Mouse (Mus musculus): ENCODE measurements around the gene Ctsh. TPM values are rescaled to one million over a fixed set of nuclear protein-coding genes. Genes with fewer than 3 reads are reported as not detected.
"Not testable (repeated sequence)": the region's sequence is repeated elsewhere in the genome, so short reads cannot be mapped to it uniquely, and the experiment has no call there.

The Ctsh gene
- total RNA-seq, 4 experiments from 2014 or later = 11.7 to 56.6 (median 34.5) TPM

DNA sequence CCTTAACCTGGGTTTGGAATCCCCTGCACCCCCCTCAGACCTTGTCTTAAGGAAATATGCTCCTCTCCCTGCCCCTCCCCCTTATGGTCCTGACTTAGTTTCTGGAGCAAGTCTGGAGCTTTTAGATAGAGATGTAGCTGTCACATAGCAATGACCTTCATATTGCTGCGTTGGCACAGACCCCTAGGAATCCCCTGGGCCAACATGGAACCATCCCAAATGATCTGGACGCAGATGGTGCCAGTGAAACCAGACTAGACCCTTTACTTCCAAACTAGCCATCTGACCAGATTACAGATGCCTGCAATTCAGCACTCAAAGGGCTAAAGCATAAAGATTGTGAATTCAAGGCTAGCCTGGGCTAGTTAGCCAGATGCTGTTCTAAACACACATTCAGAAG is 2.8 kb downstream of the Ctsh start:
- no peak for DNase-seq (ENCODE audit: low spot score in 2 of 2)

DNA sequence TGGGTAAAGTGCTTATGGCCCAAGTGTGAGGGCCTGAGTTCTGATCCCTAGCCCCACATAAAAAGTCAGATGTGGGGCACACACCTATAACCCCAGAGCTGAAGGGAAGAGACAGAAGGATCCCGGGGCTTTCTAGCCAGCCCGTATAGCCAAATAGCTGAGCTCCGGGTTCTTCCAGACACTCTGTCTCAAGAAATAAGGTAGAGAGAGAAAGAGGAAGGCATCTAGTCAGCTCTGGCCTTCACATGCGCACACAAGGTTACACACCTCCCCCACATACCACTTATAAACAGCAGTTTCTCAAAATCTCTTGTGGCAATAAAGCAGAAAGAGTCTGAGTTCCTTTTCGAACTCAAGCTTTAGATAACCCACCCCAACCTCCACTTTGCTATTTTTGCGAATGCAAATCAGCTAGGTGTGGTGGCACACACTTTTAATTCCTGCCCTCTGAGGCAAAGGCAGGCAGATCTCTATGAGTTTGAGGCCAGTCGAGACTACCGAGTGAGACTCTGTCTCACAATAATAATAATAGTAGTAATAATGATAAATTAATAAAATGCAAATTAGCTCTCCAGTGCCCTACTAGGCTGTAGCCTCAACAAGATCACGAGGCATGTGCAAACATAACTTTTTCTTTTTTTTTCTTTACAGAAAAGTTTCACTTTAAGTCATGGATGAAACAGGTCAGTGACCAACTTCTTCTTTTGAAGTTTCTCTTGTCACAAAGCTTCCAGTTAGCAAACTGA is 6.0 kb downstream of the Ctsh start:
- no peak for DNase-seq (ENCODE audit: low spot score in 2 of 2)

DNA sequence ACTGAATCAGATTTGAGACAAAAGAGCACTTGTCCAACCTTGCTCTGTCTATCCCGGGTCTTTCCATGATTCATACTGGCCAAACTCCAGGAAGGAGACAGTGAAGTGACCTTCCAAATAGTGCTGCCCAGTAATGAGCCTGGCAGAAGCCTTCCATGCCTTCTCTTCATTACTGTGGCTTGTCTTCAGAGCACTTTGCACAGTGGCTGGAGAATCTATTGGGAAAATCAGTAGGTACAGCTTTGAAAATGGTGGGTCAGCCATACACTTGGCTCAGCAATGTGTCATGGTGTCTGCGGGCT is 6.6 kb downstream of the Ctsh start:
- no peak for DNase-seq (ENCODE audit: low spot score in 2 of 2)

DNA sequence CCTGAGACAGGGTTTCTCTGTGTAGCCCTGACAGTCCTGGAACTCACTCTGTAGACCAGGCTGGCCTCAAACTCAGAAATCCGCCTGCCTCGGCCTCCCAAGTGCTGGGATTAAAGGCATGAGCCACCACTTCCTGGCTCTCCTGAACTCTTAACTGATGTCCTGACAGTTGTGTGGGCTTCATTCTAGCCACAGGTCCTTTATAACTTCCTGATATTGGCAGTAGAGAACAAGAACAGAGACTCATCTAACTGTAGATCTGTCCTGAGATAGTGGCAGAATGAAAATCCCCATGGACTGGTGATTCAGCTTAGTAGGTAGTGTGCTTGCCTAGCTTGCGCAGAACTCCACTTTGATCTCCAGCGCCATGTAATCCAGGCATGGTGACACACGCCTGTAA is 7.0 kb downstream of the Ctsh start:
- not testable (repeated sequence) for DNase-seq (ENCODE audit: low spot score in 2 of 2)

DNA sequence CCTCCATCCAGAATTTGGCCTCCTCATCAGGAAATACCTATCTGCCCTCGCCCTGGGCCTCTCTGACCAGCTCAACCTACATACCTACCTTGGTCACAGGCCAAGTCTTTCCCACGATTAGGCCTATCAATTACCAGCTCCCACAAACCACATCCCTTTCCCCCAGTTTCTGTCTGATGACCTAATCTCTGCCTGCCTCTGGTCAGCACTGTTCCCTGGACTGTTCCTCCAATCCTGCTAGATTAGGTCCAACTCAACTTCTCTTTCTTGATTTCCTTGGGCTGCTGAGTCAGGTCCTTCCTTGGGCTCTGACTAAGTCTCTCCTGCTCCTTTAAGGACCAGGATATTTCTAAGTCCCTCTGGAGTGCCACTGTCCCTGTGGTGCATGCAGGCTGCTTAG is 13.4 kb downstream of the Ctsh start:
- DNase-seq (ENCODE audit: low spot score in 2 of 2) = no peak

DNA sequence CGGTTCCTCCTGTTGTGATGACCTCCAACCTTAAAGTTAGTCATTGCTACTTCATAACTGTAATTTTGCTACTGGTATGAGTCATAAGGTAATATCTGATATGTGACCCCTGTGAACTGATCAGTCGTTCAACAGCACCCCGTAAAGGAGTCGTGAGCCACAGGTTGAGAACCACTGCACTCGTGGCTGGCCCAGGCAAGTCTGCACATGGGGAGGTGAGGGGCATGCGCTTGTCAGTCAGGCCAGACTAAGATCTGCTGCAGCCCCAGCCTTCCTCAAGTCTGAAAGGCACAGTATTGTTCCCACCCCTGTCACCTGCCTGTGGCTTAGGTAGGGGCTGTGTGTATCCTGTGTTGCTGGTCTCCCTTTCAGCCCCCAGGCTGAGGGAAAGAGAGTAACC is 14.8 kb downstream of the Ctsh start:
- DNase-seq (ENCODE audit: low spot score in 2 of 2) = no peak

DNA sequence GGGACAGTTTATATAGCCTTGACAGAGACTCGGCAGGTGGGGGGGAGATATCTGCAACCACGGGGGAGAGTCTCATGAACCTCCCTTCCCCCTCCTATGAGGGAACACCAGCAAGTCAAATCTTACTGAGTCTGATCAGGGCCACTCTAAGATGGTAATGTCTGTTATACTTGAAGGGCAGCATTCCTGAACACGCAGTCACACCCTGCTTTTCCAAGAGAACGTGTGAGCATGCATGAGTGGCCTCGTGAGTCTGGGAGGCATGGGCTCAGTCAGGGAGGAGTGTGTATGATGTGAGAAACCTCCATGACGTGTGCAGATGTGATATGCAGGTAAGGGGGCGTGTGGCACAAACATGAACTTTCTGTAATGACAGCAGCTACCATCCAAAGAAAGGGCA is 15.5 kb downstream of the Ctsh start:
- no peak for DNase-seq (ENCODE audit: low spot score in 2 of 2)

DNA sequence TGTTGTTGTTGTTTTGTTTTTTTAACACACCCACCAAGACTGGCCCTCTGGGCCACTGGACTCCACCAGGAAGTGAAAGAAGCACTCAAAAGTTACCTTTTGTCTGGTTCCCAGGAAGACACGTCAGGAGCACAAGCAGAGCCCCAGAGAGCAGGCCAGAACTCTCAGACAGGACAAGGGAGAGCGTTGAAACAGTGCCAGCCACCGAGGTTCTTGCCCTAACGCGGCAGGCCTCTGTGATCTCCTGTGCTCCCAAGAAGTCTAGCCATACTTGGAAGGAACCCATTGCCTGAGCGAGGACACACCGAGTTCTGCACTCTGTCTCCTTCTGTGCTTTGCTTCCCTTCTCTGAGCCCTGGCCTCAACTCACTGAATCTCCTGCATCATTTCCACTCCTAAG is 16.2 kb downstream of the Ctsh start:
- DNase-seq (ENCODE audit: low spot score in 2 of 2) = no peak

DNA sequence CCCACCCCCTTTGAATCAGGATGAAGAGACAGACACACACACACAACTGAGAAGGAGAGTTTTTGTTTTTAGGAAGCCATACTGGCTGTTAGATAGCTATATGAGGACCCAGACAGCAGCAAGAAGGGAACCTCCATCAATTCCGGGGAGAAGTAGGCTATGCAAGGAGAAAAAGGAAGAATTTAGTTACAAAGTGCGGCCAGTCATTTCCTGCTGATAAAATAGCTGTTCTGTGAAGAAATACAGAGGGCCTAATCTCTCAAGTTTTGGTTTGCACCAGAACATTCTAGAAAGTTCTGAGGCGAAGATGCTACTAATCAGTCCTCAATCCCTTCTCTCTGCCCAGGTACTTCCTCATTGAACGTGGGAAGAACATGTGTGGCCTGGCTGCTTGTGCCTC is 21.4 kb downstream of the Ctsh start:
- no peak for DNase-seq (ENCODE audit: low spot score in 2 of 2)

DNA sequence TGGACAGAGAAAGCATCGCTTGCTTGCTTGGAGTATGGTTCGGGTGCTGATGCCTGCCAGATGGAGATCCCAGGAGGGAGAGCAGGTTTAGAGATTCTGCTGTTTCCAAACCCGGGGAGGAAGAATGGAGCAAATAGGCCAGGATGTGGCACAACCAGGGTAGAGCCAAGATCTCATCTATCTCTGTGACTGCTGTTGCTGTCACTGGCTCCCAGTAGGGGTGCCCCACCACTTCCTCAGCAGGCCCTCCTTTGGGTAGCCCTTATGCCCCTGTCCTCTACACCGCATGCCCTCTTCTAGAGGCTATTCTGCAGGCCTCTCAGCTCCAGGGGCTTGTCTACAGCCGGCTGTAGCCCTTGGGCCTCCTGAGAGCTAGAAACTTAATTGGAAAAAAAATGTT is 22.2 kb downstream of the Ctsh start:
- DNase-seq (ENCODE audit: low spot score in 2 of 2) = no peak

DNA sequence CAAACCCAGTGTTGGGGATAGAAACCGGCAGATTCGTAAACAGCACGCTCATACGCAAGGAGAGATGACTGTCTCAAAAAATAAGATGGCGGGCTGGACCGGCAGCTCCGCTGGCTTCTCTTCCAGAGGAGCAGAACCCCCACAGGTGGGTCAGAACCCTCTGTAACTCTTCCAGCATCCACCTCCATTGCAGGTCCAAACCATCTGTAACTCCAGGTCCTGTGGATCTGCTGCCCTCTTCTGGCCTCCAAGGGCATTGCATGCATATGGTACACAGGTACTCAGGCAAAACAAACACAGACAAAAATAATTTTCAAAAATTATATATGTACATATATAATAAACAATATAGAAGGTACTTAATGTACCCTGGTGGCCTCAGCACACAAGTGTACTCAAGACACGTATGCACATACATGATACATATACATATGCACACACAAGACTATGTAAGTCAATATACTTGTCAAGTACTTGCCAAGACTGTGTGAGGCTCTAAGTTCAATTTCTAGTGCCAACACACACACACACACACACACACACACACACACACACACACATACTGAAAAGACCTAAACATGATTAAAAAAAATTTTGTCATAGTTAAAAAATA is 23.0 kb downstream of the Ctsh start:
- DNase-seq (ENCODE audit: low spot score in 2 of 2) = peak; percentile 35 to 61

DNA sequence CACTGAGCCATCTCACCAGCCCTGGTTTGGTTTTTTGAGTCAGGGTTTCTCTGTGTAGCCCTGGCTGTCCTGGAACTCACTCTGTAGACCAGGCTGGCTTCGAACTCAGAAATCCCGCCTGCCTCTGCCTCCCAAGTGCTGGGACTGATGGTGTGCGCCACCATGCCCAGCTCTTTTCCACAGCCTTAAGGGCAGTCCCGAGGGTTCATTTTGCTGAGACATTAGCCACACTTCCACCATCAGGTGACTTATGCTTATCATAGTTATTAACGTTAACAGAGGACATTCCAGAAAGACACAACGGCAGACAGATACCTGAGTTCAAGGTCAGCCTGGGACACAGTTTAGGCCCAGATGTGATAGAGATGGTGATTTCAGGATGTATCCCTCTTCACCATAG is 28.0 kb downstream of the Ctsh start:
- not testable (repeated sequence) for DNase-seq (ENCODE audit: low spot score in 2 of 2)

DNA sequence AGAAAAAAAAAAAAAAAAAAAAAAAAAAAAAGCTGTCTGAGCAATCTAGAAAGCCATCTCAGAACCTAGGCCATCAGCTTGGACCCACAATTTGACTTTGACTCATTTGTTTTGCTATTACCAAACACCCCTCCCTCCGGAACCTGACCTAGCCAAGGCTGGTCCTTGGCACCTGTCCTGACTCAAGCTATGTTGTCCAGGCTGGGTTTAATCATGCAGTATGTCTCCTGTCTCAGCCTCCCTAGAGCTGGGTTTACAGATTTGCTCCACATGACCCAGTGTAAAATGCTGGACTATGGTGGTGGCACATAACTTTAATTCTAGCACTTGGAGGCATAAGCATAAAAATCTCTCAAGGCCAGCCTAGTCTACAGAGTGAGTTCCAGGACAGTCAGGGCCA is 29.0 kb downstream of the Ctsh start:
- no peak for DNase-seq (ENCODE audit: low spot score in 2 of 2)

DNA sequence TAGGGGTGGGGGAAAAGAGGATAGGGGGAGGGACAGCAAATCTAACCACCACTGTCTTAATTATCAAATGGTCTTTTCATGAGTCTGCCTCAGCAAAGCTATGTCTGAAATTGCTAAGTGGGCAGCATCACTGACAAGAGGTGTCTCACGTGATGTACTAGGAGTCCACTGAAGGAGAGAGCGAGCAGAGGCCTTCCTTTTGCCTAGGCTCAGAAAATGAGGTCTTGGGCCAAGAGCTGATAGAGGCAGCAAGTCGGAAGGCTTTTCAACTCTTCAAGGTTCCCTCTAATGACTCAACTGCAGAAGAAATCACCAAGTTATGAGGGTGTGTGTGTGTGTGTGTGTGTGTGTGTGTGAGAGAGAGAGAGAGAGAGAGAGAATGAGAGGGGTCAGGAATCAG is 30.2 kb downstream of the Ctsh start:
- no peak for DNase-seq (ENCODE audit: low spot score in 2 of 2)

DNA sequence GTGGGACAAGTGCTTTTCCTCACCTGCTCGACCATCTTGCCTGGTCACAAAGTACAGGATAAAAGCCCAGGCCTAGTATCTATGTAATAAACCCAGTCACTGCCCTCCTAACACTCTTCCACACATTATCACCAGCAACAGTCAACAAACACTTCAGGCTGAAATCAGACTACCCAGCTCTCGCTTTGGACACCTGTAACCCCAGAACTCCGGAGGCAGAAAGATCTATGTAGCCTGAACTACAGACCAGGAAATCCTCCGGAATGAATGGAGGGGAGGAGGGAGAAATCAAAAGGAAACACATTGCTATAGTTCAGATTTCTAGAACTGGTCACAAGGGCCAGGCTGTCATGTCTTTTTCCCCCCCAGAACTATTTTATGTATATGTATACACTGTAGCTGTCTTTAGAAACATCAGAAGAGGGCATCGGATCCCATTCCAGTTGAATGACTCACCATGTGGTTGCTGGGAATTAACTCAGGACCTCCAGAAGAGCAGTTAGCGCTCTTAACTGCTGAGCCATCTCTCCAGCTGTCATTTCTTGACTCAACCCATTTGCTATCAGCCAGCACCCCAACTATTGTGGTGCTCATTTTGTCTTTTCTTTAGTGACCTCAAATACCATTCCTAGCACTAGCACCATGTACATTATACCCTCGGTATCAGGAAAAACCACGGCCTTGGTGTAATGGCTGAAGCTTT is 31.0 kb downstream of the Ctsh start:
- DNase-seq (ENCODE audit: low spot score in 2 of 2) = no peak

DNA sequence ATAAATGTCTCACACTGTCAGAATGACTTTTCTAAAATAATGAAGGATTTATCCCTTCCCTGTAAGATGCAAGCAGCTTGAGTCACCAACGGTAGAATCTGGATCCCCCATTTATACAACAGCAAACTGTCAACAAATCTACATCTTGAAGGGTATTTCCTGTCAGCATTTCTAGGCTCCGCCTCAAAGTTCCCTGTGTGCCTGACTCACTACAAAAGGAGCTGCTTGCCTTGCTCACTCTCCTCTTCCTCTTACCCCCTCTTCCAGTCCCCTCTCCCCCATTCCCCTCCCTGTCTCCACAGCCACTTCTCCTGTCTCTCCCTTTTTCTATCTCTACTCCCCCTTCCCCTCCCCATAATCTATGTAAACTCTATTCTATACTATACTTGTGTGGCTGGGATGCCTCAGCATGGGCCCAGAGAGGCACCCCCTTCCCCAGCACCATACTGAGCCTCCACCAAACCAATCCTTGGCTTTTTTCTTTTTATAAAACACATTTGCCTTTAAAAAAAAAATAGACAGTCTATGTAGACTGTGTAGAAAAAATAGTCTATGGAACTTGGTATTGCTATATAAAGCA is 34.0 kb downstream of the Ctsh start:
- no peak for DNase-seq (ENCODE audit: low spot score in 2 of 2)

DNA sequence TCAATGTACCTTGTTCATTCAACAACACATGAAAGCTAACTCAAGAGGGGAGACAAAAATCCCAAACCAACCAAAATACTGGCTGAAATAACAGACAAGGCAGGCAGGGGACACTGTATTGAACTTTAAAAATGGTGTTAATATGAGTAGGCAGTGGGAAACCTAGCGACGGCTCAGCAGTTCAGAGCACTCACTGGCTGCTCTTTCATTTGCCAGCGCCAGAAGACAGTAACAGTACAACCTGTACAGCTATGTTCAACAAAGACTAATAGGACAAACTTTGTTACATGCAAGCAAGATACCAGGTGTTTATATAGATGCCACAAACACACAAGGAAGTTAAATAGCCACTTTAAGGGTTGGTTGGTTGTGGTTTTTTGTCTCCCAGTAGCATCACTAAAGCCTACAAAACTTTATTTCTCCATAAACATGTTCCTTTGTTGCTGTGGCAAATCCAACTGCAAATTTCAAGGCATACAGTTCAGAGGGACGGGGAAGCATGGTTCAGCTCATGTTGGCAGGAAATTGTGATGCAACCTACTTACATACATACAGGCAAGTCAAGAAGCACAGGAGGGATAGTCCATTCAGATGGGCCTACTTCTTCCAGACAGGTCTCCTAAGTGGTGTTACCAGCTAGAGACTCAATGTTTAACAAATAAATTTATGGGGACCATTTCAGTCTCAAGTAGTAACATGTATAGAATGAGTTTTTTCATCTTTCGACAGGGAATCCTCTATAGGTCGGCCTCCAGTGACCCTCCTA is 35.6 kb downstream of the Ctsh start:
- no peak for DNase-seq (ENCODE audit: low spot score in 2 of 2)

DNA sequence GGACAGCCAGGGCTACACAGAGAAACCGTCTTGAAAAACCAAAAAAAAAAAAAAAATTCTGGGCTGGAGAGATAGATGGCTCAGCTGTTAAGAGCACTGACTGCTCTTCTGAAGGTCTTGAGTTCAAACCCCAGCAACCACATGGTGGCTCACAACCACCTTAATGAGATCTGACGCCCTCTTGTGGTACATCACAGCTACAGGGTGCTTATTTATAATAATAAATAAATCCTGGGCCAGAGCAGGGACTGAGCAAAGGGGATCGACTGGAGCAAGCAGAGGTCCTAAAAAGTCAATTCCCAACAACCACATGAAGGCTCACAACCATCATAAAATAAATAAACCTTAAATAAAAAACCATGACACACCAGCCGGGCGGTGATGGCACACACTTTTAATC is 45.0 kb downstream of the Ctsh start:
- DNase-seq (ENCODE audit: low spot score in 2 of 2) = no peak

DNA sequence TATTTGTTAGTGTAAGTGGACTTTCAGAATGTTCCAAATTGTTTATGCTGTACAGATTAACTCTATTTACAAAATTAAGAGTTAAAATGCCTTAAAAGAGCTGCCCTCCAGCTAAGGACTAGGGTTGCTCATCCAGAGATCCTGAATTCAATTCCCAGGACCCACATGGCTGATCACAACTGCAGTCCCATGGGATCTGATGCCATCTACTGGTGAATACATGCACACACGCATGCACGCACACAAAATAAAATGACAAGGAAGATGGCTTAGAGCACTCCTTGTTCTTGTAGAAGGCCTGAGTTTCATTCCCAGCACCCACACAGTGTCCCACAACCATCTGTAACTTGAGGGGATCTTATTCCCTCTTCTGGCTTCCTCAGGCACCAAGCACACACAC is 46.8 kb downstream of the Ctsh start:
- no peak for DNase-seq (ENCODE audit: low spot score in 2 of 2)

DNA sequence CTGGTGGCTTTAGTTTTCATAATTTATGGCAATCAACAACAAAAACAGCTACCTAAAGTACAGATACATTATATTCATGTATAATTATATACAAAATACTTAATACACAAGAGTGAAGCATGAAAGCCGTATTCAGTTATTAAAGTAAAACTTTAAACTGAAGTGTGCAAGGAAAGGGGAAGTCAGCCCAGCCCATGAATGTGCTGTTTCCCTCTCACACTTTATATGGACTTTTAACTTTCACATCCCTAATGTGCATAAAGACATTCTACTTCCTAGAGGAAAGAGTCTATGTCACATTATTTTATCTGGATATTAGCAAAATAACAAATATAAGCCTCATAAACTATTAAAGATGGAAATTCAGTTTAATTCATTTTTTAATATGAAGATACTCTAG is 51.5 kb downstream of the Ctsh start:
- no peak for DNase-seq (ENCODE audit: low spot score in 2 of 2)

DNA sequence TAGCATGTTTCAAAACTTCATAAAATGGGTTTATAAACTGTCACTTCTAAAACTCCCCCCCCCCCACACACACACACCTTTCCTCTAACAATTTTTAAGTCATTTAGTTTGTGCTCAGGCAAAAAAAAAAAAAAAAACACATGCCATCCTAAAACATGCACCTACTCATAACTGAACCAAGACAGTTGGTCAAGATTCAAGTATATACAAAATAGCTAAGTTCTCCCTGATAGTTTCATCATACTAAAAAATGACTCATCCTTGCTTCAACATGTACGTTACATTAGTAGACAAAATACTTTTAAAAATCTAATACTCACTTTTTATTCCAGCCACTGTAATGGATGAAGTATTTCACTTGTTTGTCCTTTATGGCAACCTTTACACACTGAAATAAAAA is 53.0 kb downstream of the Ctsh start:
- no peak for DNase-seq (ENCODE audit: low spot score in 2 of 2)

DNA sequence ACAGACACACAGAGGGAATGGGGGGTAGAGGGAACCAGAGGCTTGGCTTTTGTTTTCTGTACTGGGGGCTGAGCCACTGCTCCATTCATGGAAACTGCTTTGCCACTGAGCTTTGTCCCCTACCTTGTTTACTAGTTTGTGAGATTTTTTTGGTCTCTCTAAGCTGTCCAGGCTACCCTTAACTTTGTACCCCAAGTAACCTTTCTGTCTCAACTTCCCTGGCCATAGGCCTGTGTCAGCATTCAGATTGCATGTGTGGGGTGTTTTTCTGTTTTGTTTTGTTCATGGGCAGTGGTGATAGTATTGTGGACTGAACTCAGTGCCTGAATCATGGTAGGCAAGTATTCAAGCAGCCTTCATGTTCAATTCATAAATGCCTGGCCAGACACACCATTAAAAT is 54.3 kb downstream of the Ctsh start:
- no peak for DNase-seq (ENCODE audit: low spot score in 2 of 2)
